ENCODE assay signal across 8 mouse cellular contexts in genomic region chr17:31121975-31122374, GRCm38 (mm10). TPM values are rescaled to one million over a fixed set of nuclear protein-coding genes. Genes with fewer than 3 reads are reported as not detected.
A peak's percentile ranks its signal among the peaks of the same experiment; 100 is the strongest.
DNase-seq lines count a peak whose midpoint lies in the region; ATAC-seq lines count a peak whose summit lies in the region.

No protein-coding gene starts in this region.

- no peak overlapping the region for H3K4me3 ChIP-seq in hindbrain, embryonic 10.5 days
- no peak overlapping the region for H3K4me3 ChIP-seq in hindbrain, embryonic 13.5 days
- no peak overlapping the region for H3K4me3 ChIP-seq in kidney, embryonic 16.5 days (ENCODE audit: low read length)

- 16% methylated on average over 8 of the region's 8 CpGs for WGBS in hindbrain, embryonic 10.5 days
- WGBS in hindbrain, embryonic 13.5 days: 16% methylated on average over 8 of the region's 8 CpGs
- 12% methylated on average over 8 of the region's 8 CpGs for WGBS in kidney, embryonic 16.5 days

- no peak overlapping the region for H3K4me2 ChIP-seq in hindbrain, embryonic 13.5 days
- H3K4me2 ChIP-seq in kidney, embryonic 16.5 days (replicated peaks; ENCODE audit: low read depth, low read length): no peak overlapping the region

- no peaks in the 10 kb centered on the region for H3K36me3 ChIP-seq in hindbrain, embryonic 10.5 days
- H3K36me3 ChIP-seq in hindbrain, embryonic 13.5 days: peaks cover 5% of the 10 kb centered on the region
- no peaks in the 10 kb centered on the region for H3K36me3 ChIP-seq in kidney, embryonic 16.5 days (ENCODE audit: insufficient read depth, low read length)

- H3K9me3 ChIP-seq in hindbrain, embryonic 10.5 days: no peaks in the 10 kb centered on the region
- H3K9me3 ChIP-seq in hindbrain, embryonic 13.5 days: peaks cover 5% of the 10 kb centered on the region
- peaks cover 6% of the 10 kb centered on the region; the same call in 1 of the 2 replicates for H3K9me3 ChIP-seq in kidney, embryonic 16.5 days (ENCODE audit: low read length)

- H3K4me1 ChIP-seq in hindbrain, embryonic 10.5 days (replicated peaks): peaks cover 24% of the 10 kb centered on the region
- H3K4me1 ChIP-seq in hindbrain, embryonic 13.5 days (replicated peaks): peaks cover 12% of the 10 kb centered on the region
- peaks cover 7% of the 10 kb centered on the region; the same call in 1 of the 2 replicates for H3K4me1 ChIP-seq in kidney, embryonic 16.5 days (ENCODE audit: insufficient read depth, low read length)

- no peaks in the 10 kb centered on the region for H3K27me3 ChIP-seq in hindbrain, embryonic 10.5 days (ENCODE audit: insufficient read depth, poor library complexity, severe bottlenecking)
- no peaks in the 10 kb centered on the region for H3K27me3 ChIP-seq in hindbrain, embryonic 13.5 days
- H3K27me3 ChIP-seq in kidney, embryonic 16.5 days (ENCODE audit: insufficient read depth, low read length): no peaks in the 10 kb centered on the region

- no peak overlapping the region for H3K9ac ChIP-seq in hindbrain, embryonic 13.5 days
- H3K9ac ChIP-seq in kidney, embryonic 16.5 days (replicated peaks; ENCODE audit: low read length): no peak overlapping the region

- no peak for ATAC-seq in hindbrain, embryonic 13.5 days (ENCODE audit: low FRiP score)
- 0 out of 2 replicates have a peak, but pooled peaks have one; percentile 7 for ATAC-seq in kidney, embryonic 16.5 days (ENCODE audit: low FRiP score, low TSS enrichment)

- DNase-seq in hindbrain, embryonic 10.5 days (ENCODE audit: low spot score): peak; percentile 77
- DNase-seq in 3T3-L1 (ENCODE audit: low read depth, low spot score) (peak; percentile 11), MEL-GATA-1-ER (ENCODE audit: extremely low read depth, low read depth) (peak; percentile 17)
- peak; percentile 88 to 90 for DNase-seq in cerebellum, postnatal 25 days
- peak; percentile 32 to 62 for DNase-seq in natural killer cell, adult 2 months (ENCODE audit: low spot score in 2 of 2)
- DNase-seq in thymus, postnatal 14 days: peak; percentile 79

- H3K27ac ChIP-seq in hindbrain, embryonic 10.5 days: no peak overlapping the region
- H3K27ac ChIP-seq in hindbrain, embryonic 13.5 days: no peak overlapping the region
- H3K27ac ChIP-seq in kidney, embryonic 16.5 days (ENCODE audit: low read length): no peak overlapping the region

RNA-seq across cellular contexts. Expression of gene Tff3, which starts 7.5 kb away (rescaled TPM):
- polyA plus RNA-seq in hindbrain, embryonic 10.5 days (2016; fragmentation: Nextera tagmentation; extraction: Ambion mirVana): 1.1 TPM in 1 of 2 replicates, not detected in the other
- polyA plus RNA-seq in hindbrain, embryonic 13.5 days (2015; fragmentation: Nextera tagmentation; extraction: Ambion mirVana): 3.5 and 3.9 TPM in 2 replicates
- polyA plus RNA-seq in kidney, embryonic 16.5 days (2015; fragmentation: Nextera tagmentation; extraction: Ambion mirVana): 0.36 and 0.41 TPM in 2 replicates

RNA-seq across cellular contexts. Expression of gene Tff2, which starts 22.1 kb away (rescaled TPM):
- polyA plus RNA-seq in hindbrain, embryonic 10.5 days (2016; fragmentation: Nextera tagmentation; extraction: Ambion mirVana): not detected in 2 replicates
- polyA plus RNA-seq in hindbrain, embryonic 13.5 days (2015; fragmentation: Nextera tagmentation; extraction: Ambion mirVana): not detected in 2 replicates
- polyA plus RNA-seq in kidney, embryonic 16.5 days (2015; fragmentation: Nextera tagmentation; extraction: Ambion mirVana): 2.1 and 2.3 TPM in 2 replicates

RNA-seq across cellular contexts. Expression of gene Tff1, which starts 43.1 kb away (rescaled TPM):
- not detected in 2 replicates for polyA plus RNA-seq in hindbrain, embryonic 10.5 days (2016; fragmentation: Nextera tagmentation; extraction: Ambion mirVana)
- not detected in 2 replicates for polyA plus RNA-seq in hindbrain, embryonic 13.5 days (2015; fragmentation: Nextera tagmentation; extraction: Ambion mirVana)
- 0.35 TPM in 1 of 2 replicates, not detected in the other for polyA plus RNA-seq in kidney, embryonic 16.5 days (2015; fragmentation: Nextera tagmentation; extraction: Ambion mirVana)

Comparison
In these comparisons a context has a peak if more than half of its experiments do, and no peak if none do; other contexts are left out.
1. DNase-seq: peak in every context shown above with its lines; median percentile 89 in cerebellum, postnatal 25 days; 79 in thymus, postnatal 14 days; 77 in hindbrain, embryonic 10.5 days; 47 in natural killer cell, adult 2 months; 17 in MEL-GATA-1-ER; 11 in 3T3-L1.